Mouse (Mus musculus) granulocyte monocyte progenitor cell, adult 5-6 weeks (primary cell): Measurements from ENCODE around the gene Zfp967. TPM values are rescaled to one million over a fixed set of nuclear protein-coding genes. Genes with fewer than 3 reads are reported as not detected.
"Not testable (repeated sequence)": the region's sequence is repeated elsewhere in the genome, so short reads cannot be mapped to it uniquely, and the experiment has no call there.

Experiments
- ATAC-seq: replicated peaks from 2 replicates; pipeline ENCODE4 v1.8.0; 2016; ENCODE audit warnings: mild to moderate bottlenecking, moderate TSS enrichment, inconsistent platforms; ENCODE audit not compliant: poor library complexity, severe bottlenecking
- total RNA-seq, 2 experiments: library from RNA; stranded (forward) in 1 of 2; stranded (reverse) in 1 of 2; fragments of 200-712, 200-1000 nt in 1 of 2; fragments of >200 nt in 1 of 2; fragmentation: Nextera tagmentation in 1 of 2; gene quantifications; 2 replicates each; pipeline ENCODE4 v1.2.3; 2014 to 2017

Gene Zfp967
- total RNA-seq (2014; fragmentation: Nextera tagmentation) (not detected in 2 replicates), total RNA-seq (2017) (1.5 TPM in 1 of 2 replicates, not detected in the other)

DNA sequence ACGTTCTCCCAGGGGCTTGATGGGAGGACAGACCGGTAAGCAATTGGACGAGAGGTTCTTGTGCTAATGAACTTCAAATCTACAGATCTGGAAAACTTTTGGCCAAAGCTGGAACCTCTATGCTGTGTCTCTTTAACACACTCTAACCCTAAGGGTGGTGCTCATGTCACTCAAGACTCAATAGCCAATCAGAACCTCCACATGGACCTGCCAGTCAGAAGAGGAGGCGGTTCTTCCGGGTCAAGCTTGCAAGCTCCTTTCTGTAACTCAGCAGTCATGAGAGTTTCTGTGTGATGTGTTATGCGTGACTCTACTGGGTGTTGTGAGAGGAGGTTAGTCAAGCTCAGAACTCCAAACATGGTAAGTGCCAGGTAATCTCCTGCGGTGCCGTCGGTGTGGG, at the start of gene Zfp967:
TSS of gene Zfp967 (plus strand) at position 301 of the 400 bp plus-strand sequence.
- ATAC-seq, result not testable (repeated sequence)

DNA sequence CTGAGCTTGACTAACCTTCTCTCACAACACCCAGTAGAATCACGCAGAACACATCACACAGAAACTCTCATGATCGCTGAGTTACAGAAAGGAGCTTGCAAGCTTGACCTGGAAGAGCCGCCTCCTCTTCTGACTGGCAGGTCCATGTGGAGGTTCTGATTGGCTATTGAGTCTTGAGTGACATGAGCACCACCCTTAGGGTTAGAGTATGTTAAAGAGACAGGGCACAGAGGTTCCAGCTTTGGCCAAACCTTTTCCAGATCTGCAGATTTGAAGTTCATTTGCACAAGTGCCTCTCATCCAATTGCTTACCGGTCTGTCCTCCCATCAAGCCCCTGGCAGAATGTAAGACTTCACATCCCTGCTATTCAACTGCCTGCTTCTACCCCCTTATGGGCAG, 34.2 kb upstream of the Zfp967 start, which contains the start of gene Gm14434:
TSS of gene Gm14434 (minus strand) at position 101 of the 400 bp plus-strand sequence.
- not testable (repeated sequence) for ATAC-seq

Other genes starting within 250 kb of the Zfp967 start
- gene Gm11009, start 201.6 kb upstream of the Zfp967 start, total RNA-seq (2014; fragmentation: Nextera tagmentation), result not detected in 2 replicates
- gene Gm11009, start 201.6 kb upstream of the Zfp967 start, total RNA-seq (2017), result not detected in 2 replicates
- 6.1 and 6.3 TPM in 2 replicates for gene Gm14435, start 97.5 kb upstream of the Zfp967 start, total RNA-seq (2014; fragmentation: Nextera tagmentation)
- 2.9 and 4.2 TPM in 2 replicates for gene Gm14435, start 97.5 kb upstream of the Zfp967 start, total RNA-seq (2017)
- gene Gm14434, start 34.3 kb upstream of the Zfp967 start, total RNA-seq (2014; fragmentation: Nextera tagmentation), result 4.0 TPM in 1 of 2 replicates, not detected in the other
- gene Gm14434, start 34.3 kb upstream of the Zfp967 start, total RNA-seq (2017), result 4.3 TPM in 1 of 2 replicates, not detected in the other
- 0.86 and 13.9 TPM in 2 replicates for gene Gm14308, start 115.3 kb downstream of the Zfp967 start, total RNA-seq (2014; fragmentation: Nextera tagmentation)
- gene Gm14308, start 115.3 kb downstream of the Zfp967 start, total RNA-seq (2017), result 15.3 TPM in 1 of 2 replicates, not detected in the other
- gene Zfp973, start 149.5 kb downstream of the Zfp967 start, total RNA-seq (2014; fragmentation: Nextera tagmentation), result 15.4 and 27.4 TPM in 2 replicates
- 11.4 and 23.2 TPM in 2 replicates for gene Zfp973, start 149.5 kb downstream of the Zfp967 start, total RNA-seq (2017)
- 12.9 and 22.2 TPM in 2 replicates for gene Gm14305, start 187.3 kb downstream of the Zfp967 start, total RNA-seq (2014; fragmentation: Nextera tagmentation)
- gene Gm14305, start 187.3 kb downstream of the Zfp967 start, total RNA-seq (2017), result 22.5 and 24.1 TPM in 2 replicates